Mouse (Mus musculus): ENCODE data around the gene Ces2h. TPM values are rescaled to one million over a fixed set of nuclear protein-coding genes. Genes with fewer than 3 reads are reported as not detected.

Gene Ces2h
- not detected in 2 replicates for polyA plus RNA-seq (2012; ENCODE audit: insufficient read depth, insufficient read length, low replicate concordance, missing spikeins)

DNA sequence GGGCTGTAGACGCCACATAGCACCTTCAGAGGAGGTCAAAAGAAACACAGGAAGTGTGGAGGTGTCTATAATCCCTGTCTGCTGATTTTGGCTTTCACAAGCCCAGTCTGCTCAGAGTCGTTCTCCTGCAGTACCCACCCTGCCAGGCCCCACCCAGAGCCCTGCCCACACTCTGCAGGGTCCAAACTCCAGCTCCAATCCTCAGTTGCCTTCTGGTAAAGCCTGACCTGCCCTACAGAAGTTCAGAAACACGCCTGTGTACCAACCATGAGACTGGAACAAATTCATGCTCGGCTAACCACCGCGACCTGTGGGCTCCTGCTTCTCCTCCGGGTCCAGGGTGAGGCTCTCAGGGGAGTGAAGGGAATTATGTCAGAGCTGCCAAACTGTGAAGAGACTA is at the start of gene Ces2h:
Gene Ces2h, plus strand, starts transcription at position 268 of the 400 bp plus-strand sequence.
- TF ChIP-seq POLR2A (IDR thresholded peaks at IDR 0.05; ENCODE audit: insufficient read depth, low read depth, low read length) (no peak), CTCF (IDR thresholded peaks at IDR 0.05; ENCODE audit: insufficient read depth, low read depth, low read length) (no peak)
- Histone ChIP-seq H3K4me3 (ENCODE audit: insufficient read depth, low read depth, low read length) (no peak within 1 kb of the TSS), H3K4me1 (ENCODE audit: control insufficient read depth, insufficient read depth, low read length) (no peaks in the 10 kb centered on the region), H3K27ac (ENCODE audit: insufficient read depth, low read depth, low read length) (no peak within 1 kb of the TSS)
- WGBS, result 87% methylated on average over 7 of the region's 7 CpGs

DNA sequence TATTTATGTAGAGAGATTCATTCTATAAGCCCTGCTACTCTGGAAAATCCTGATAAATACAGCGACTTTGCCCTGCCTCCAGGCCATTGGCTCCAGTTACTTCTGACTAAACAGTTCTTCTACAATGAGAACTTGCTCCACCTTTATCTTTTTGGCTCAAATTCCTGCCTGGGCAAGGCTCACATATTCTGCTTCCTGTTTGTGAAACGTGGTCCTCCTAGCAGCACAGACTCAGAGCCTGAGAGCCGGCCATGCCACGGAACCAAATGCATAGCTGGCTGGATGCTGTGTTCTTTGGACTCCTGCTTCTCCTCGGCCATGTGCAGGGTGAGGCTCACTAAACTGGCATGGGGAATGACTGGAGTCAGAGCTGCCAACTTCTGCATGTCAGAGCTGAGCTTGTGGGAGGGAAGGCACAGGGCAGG is 39.1 kb upstream of the Ces2h start, which contains the start of gene Ces2g:
Gene Ces2g, plus strand, starts transcription at position 182 of the 425 bp plus-strand sequence.
- Histone ChIP-seq H3K27ac (ENCODE audit: insufficient read depth, low read depth, low read length) (no peak within 1 kb of the TSS), H3K4me1 (ENCODE audit: control insufficient read depth, insufficient read depth, low read length) (no peaks in the 10 kb centered on the region), H3K4me3 (ENCODE audit: insufficient read depth, low read depth, low read length) (no peak within 1 kb of the TSS)
- no peak for TF ChIP-seq CTCF (IDR thresholded peaks at IDR 0.05; ENCODE audit: insufficient read depth, low read depth, low read length)
- no peak for TF ChIP-seq POLR2A (IDR thresholded peaks at IDR 0.05; ENCODE audit: insufficient read depth, low read depth, low read length)
- WGBS, result 60% methylated on average over 5 of the region's 5 CpGs

DNA sequence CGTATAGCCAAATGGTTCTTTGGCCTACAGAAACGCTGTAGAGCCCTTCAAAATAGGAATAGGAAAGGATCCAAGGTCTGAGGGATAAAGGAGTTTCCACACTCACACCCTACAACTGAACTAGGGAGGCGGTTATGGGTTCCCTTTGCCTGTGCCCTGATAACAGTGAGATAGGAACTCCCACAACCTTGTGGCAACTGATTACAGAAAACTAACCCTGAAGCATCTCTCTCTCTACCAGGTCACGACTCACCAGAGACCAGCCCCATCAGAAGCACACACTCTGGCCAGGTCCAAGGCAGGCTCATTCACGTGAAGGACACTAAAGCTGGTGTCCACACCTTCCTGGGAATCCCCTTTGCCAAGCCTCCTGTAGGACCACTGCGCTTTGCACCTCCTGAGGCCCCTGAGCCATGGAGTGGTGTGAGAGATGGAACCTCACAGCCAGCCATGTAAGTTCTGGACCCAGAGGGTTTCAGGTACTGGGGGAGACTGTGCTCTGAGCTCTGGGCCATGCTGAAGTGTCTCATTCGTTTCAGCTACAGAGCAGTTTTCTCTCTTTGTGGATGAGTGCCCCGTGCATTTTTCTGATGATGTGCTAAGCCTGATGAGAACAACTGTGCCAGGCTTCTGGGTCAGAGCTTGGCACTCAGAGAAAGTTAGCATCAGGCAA is 38.3 kb upstream of the Ces2h start:
- WGBS, result 77% methylated on average over 8 of the region's 8 CpGs
- Histone ChIP-seq H3K4me1 (ENCODE audit: control insufficient read depth, insufficient read depth, low read length) (no peaks in the 10 kb centered on the region), H3K4me3 (ENCODE audit: insufficient read depth, low read depth, low read length) (no peak overlapping the region), H3K27ac (ENCODE audit: insufficient read depth, low read depth, low read length) (no peak overlapping the region)
- TF ChIP-seq CTCF (IDR thresholded peaks at IDR 0.05; ENCODE audit: insufficient read depth, low read depth, low read length) (no peak), POLR2A (IDR thresholded peaks at IDR 0.05; ENCODE audit: insufficient read depth, low read depth, low read length) (no peak)

DNA sequence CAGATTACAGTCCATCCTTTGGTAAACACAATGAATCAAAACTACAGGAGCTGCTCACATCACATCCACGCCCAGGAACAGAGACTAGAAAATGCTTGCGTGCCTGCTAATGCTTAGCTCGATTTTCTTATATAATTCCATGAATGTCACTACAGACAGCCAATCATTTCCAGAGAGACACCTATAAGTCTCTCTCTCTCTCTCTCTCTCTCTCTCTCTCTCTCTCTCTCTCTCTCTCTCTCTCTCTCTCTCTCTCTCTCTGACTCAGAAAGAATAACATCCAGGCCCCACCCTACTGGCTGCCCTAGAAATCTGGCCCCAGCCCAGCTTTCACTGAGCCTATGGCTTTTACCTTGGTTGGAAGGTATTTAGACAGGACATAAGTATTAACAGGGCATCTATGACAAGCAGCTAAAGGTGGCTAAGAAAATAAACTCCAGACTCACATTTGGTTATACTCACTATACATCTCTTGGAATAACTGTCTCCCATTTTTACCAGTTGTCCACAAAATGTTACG is 37.2 kb upstream of the Ces2h start:
- TF ChIP-seq CTCF (IDR thresholded peaks at IDR 0.05; ENCODE audit: insufficient read depth, low read depth, low read length), result no peak
- TF ChIP-seq POLR2A (IDR thresholded peaks at IDR 0.05; ENCODE audit: insufficient read depth, low read depth, low read length), result no peak
- Histone ChIP-seq H3K4me3 (ENCODE audit: insufficient read depth, low read depth, low read length) (no peak overlapping the region), H3K4me1 (ENCODE audit: control insufficient read depth, insufficient read depth, low read length) (no peaks in the 10 kb centered on the region), H3K27ac (ENCODE audit: insufficient read depth, low read depth, low read length) (no peak overlapping the region)
- WGBS, result 87% methylated on average over 4 of the region's 4 CpGs

DNA sequence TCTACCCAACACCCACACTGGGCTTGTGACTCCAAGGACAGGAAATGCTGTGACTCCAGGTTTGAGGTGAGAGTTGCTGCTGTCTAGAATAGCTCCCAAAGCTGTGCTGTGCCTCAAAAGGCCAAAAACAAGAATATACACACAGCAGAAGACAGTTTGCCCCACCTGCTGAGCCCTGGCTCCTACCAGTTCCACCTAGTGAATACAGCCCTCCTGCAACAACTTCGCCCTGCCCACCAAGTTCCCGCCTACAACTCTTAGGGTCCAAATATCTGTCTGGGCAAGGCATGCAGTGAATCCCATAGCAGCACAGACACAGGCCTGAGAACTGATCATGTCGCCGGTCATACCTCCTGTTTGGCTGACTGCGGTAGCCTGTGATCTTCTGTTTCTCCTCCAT is 16.5 kb upstream of the Ces2h start:
- TF ChIP-seq CTCF (IDR thresholded peaks at IDR 0.05; ENCODE audit: insufficient read depth, low read depth, low read length) (no peak), POLR2A (IDR thresholded peaks at IDR 0.05; ENCODE audit: insufficient read depth, low read depth, low read length) (no peak)

DNA sequence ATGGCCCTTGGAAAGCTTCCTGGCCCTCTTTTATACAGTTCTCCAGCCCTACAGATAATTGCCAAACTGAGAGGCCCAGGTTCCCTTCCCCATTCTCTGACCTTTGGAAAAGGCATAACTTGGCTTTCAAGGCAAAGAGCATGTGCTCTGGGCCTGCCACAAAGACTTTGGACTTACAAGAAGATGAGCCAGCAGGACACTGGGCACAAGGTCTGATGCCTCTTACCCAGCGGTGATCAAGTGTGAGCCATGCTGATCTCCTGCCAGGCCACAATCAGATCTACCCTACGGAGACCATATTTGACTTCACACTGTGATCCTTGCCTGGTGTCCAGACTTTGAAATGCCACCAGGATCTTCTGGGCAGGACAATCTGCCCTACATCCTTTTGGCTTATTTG is 15.7 kb upstream of the Ces2h start:
- 87% methylated on average over 2 of the region's 2 CpGs for WGBS
- no peak overlapping the region for H3K4me3 ChIP-seq (ENCODE audit: insufficient read depth, low read depth, low read length)
- no peak overlapping the region for H3K27ac ChIP-seq (ENCODE audit: insufficient read depth, low read depth, low read length)
- no peaks in the 10 kb centered on the region for H3K4me1 ChIP-seq (ENCODE audit: control insufficient read depth, insufficient read depth, low read length)
- TF ChIP-seq POLR2A (IDR thresholded peaks at IDR 0.05; ENCODE audit: insufficient read depth, low read depth, low read length), result no peak
- no peak for TF ChIP-seq CTCF (IDR thresholded peaks at IDR 0.05; ENCODE audit: insufficient read depth, low read depth, low read length)

More for the DNA sequence above, 16.5 kb upstream of the Ces2h start:
- 91% methylated on average over 5 of the region's 5 CpGs for WGBS
- Histone ChIP-seq H3K27ac (ENCODE audit: insufficient read depth, low read depth, low read length) (no peak overlapping the region), H3K4me1 (ENCODE audit: control insufficient read depth, insufficient read depth, low read length) (no peaks in the 10 kb centered on the region), H3K4me3 (ENCODE audit: insufficient read depth, low read depth, low read length) (no peak overlapping the region)

DNA sequence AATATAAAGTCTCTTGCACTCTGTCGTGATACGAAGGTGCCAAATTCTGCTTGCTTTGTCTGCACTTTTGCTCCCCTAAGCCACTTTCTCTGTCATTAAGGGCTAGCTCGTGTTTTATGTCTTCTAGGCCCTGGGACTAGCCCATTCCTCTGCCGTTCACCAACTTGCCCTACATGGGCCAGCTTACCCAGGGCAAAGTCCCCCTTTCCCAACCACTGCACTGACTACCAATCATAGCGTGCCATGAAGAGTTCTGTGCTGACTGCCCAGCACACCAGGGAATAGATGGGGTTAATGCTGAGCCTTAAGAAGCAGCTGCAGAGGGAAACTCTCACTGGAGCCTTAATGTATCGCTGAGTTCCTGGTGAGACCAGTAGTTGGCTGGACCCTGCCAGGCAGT is 2.5 kb upstream of the Ces2h start:
- no peak for TF ChIP-seq POLR2A (IDR thresholded peaks at IDR 0.05; ENCODE audit: insufficient read depth, low read depth, low read length)
- no peak for TF ChIP-seq CTCF (IDR thresholded peaks at IDR 0.05; ENCODE audit: insufficient read depth, low read depth, low read length)
- H3K27ac ChIP-seq (ENCODE audit: insufficient read depth, low read depth, low read length), result no peak overlapping the region
- no peak overlapping the region for H3K4me3 ChIP-seq (ENCODE audit: insufficient read depth, low read depth, low read length)
- 76% methylated on average over 6 of the region's 6 CpGs for WGBS
- no peaks in the 10 kb centered on the region for H3K4me1 ChIP-seq (ENCODE audit: control insufficient read depth, insufficient read depth, low read length)

DNA sequence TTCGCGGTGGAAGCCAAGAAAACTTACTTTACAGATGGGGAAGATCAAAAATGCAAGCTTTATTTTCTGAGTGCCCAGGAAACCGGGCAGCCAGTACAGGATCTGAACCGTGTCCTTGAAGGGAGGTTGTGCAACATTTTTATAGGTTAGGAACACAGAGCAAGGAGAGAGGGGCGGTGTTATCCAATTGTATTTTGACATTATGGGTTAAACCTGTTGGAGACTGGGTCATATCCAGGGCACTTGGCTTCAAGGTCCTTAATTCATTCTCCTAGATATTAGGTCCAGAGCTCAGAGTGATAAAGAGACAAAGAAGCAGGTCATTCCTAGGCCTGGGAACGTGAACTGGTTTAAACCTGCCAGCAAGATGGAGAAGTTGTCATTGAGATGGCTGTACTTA is 1.5 kb upstream of the Ces2h start:
- H3K4me3 ChIP-seq (ENCODE audit: insufficient read depth, low read depth, low read length), result no peak overlapping the region
- WGBS, result 82% methylated on average over 6 of the region's 6 CpGs
- TF ChIP-seq POLR2A (IDR thresholded peaks at IDR 0.05; ENCODE audit: insufficient read depth, low read depth, low read length) (no peak), CTCF (IDR thresholded peaks at IDR 0.05; ENCODE audit: insufficient read depth, low read depth, low read length) (no peak)
- no peaks in the 10 kb centered on the region for H3K4me1 ChIP-seq (ENCODE audit: control insufficient read depth, insufficient read depth, low read length)
- H3K27ac ChIP-seq (ENCODE audit: insufficient read depth, low read depth, low read length), result no peak overlapping the region

DNA sequence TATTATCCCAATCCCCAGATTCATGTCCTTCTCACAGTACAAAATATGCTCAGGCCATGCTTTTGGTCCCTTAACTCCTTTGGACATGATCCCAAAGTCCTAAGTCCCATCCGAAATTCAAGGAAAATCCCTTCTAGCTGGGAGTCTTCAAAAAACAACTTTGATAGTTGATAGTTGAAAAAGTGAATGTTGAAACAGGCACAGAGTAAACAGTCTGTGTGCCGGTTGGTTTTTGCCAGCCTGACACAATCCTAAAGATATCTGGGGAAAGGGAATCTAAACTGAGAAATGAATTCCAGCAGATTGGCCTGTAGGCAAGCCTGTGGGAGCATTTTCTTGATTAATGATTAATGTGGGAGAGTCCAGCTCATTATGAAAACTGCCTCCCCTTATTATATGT is 9.3 kb downstream of the Ces2h start:
- no peaks in the 10 kb centered on the region for H3K4me1 ChIP-seq (ENCODE audit: control insufficient read depth, insufficient read depth, low read length)
- TF ChIP-seq CTCF (IDR thresholded peaks at IDR 0.05; ENCODE audit: insufficient read depth, low read depth, low read length), result no peak
- H3K27ac ChIP-seq (ENCODE audit: insufficient read depth, low read depth, low read length), result no peak overlapping the region
- 87% methylated on average over 2 of the region's 2 CpGs for WGBS
- no peak overlapping the region for H3K4me3 ChIP-seq (ENCODE audit: insufficient read depth, low read depth, low read length)
